Mouse (Mus musculus) thymus, adult 2 months (tissue): ENCODE data around the gene Stoml3. TPM values are rescaled to one million over a fixed set of nuclear protein-coding genes. Genes with fewer than 3 reads are reported as not detected.

Experiments used
- DNase-seq: peaks from one replicate; pipeline ENCODE4 v3.0.0; 2021
- H3K27ac ChIP-seq: fragments of 200-500 bp; 2 replicates; pipeline ENCODE4 v1.5.1; 2012; ENCODE audit warnings: low read length, control low read depth; ENCODE audit not compliant: control insufficient read depth, insufficient read depth
- H3K27me3 ChIP-seq: fragments of 200-500 bp; 2 replicates; pipeline ENCODE4 v1.6.1; 2012; ENCODE audit warnings: mild to moderate bottlenecking, low read length, moderate library complexity, mixed read lengths; ENCODE audit not compliant: control insufficient read depth, insufficient read depth
- H3K36me3 ChIP-seq: fragments of 200-500 bp; 2 replicates; pipeline ENCODE4 v1.6.1; 2012; ENCODE audit warnings: mild to moderate bottlenecking, low read length, moderate library complexity; ENCODE audit not compliant: control insufficient read depth, insufficient read depth
- H3K4me1 ChIP-seq: fragments of 200-500 bp; replicated peaks from 2 replicates; pipeline ENCODE4 v1.6.1; 2012; ENCODE audit warnings: low read length; ENCODE audit not compliant: control insufficient read depth, insufficient read depth
- H3K4me3 ChIP-seq: fragments of 200-500 bp; 2 replicates; pipeline ENCODE4 v1.5.1; 2012; ENCODE audit warnings: mild to moderate bottlenecking, low read length, control low read depth, moderate library complexity; ENCODE audit not compliant: control insufficient read depth, insufficient read depth
- CTCF ChIP-seq: fragments of 200-500 bp; IDR thresholded peaks from 2 replicates; pipeline ENCODE4 v1.5.1; 2012; ENCODE audit warnings: mild to moderate bottlenecking, control low read depth, low read length, moderate library complexity, borderline replicate concordance; ENCODE audit not compliant: control insufficient read depth, poor library complexity, insufficient read depth; ENCODE audit errors: extremely low read depth
- POLR2A ChIP-seq: fragments of 200-500 bp; IDR thresholded peaks from 2 replicates; pipeline ENCODE4 v1.6.1; 2012; ENCODE audit warnings: mild to moderate bottlenecking, low read length, control low read depth, moderate library complexity; ENCODE audit not compliant: control insufficient read depth, poor library complexity, insufficient read depth; ENCODE audit errors: extremely low read depth
- WGBS: fragments of 180-500 bp; shearing (Covaris S2); methylation state at CpG from one replicate; pipeline ENCODE4 v1.1.7; 2018; 5-methylcytosine and 5-hydroxymethylcytosine counted together
- polyA plus RNA-seq: library from polyadenylated mRNA; depleted of rRNA; stranded (reverse); fragments of >200 nt; gene quantifications from 2 replicates; pipeline ENCODE4 v1.2.3, GENCODE M21; 2012; rRNA removed

Stoml3 gene
- polyA plus RNA-seq: 0.16 and 0.27 TPM in 2 replicates

- no peak for DNase-seq
Observed at GRCm38 (mm10) chr3:53488353-53488752, at the start of gene Stoml3. Gene Stoml3, plus strand, starts transcription at chr3:53488653.

GRCm38 (mm10) chr3:53445540-53445939 lies 42.9 kb upstream of the Stoml3 start:
- Histone ChIP-seq H3K4me3 (no peak overlapping the region), H3K4me1 (no peaks in the 10 kb centered on the region), H3K27ac (no peak overlapping the region), H3K36me3 (no peaks in the 10 kb centered on the region), H3K27me3 (no peaks in the 10 kb centered on the region)
- 97% methylated on average over 5 of the region's 5 CpGs for WGBS
- TF ChIP-seq POLR2A (no peak), CTCF (no peak)
- DNase-seq: no peak

More at GRCm38 (mm10) chr3:53488353-53488752, at the start of gene Stoml3:
- H3K36me3 ChIP-seq: no peaks in the 10 kb centered on the region
- TF ChIP-seq POLR2A: no peak
- TF ChIP-seq CTCF: no peak
- WGBS: 93% methylated on average over 6 of the region's 6 CpGs
- H3K27ac ChIP-seq: no peak within 1 kb of the TSS
- H3K27me3 ChIP-seq: no peaks in the 10 kb centered on the region
- H3K4me3 ChIP-seq: no peak within 1 kb of the TSS
- H3K4me1 ChIP-seq: no peaks in the 10 kb centered on the region

- H3K4me3 ChIP-seq: no peak overlapping the region
- H3K4me1 ChIP-seq: no peaks in the 10 kb centered on the region
- no peak for TF ChIP-seq CTCF
- no peak for TF ChIP-seq POLR2A
- 98% methylated on average over 3 of the region's 3 CpGs for WGBS
- peaks cover 8% of the 10 kb centered on the region for H3K36me3 ChIP-seq
- H3K27me3 ChIP-seq: no peaks in the 10 kb centered on the region
- H3K27ac ChIP-seq: no peak overlapping the region
- DNase-seq: no peak
Observed at GRCm38 (mm10) chr3:53446801-53447200, 41.7 kb upstream of the Stoml3 start.

GRCm38 (mm10) chr3:53448208-53448607 lies 40.2 kb upstream of the Stoml3 start:
- 34% methylated on average over 2 of the region's 2 CpGs for WGBS
- Histone ChIP-seq H3K4me1 (no peaks in the 10 kb centered on the region), H3K27me3 (no peaks in the 10 kb centered on the region), H3K4me3 (no peak overlapping the region), H3K36me3 (peaks cover 19% of the 10 kb centered on the region), H3K27ac (no peak overlapping the region)
- no peak for TF ChIP-seq POLR2A
- no peak for TF ChIP-seq CTCF
- peak; percentile 39 for DNase-seq

- TF ChIP-seq CTCF (no peak), POLR2A (no peak)
- Histone ChIP-seq H3K27ac (no peak overlapping the region), H3K36me3 (peaks cover 19% of the 10 kb centered on the region), H3K27me3 (no peaks in the 10 kb centered on the region), H3K4me3 (no peak overlapping the region), H3K4me1 (no peaks in the 10 kb centered on the region)
- WGBS: 95% methylated on average over 11 of the region's 11 CpGs
- no peak for DNase-seq
Observed at GRCm38 (mm10) chr3:53450666-53451065, 37.8 kb upstream of the Stoml3 start.

GRCm38 (mm10) chr3:53452351-53452750 lies 36.1 kb upstream of the Stoml3 start:
- H3K27ac ChIP-seq: no peak overlapping the region
- 92% methylated on average over 10 of the region's 10 CpGs for WGBS
- no peaks in the 10 kb centered on the region for H3K27me3 ChIP-seq
- H3K36me3 ChIP-seq: peaks cover 21% of the 10 kb centered on the region
- TF ChIP-seq CTCF (no peak), POLR2A (no peak)
- DNase-seq: no peak
- H3K4me3 ChIP-seq: no peak overlapping the region
- H3K4me1 ChIP-seq: no peaks in the 10 kb centered on the region

- no peak for DNase-seq
- no peaks in the 10 kb centered on the region for H3K4me1 ChIP-seq
- no peak for TF ChIP-seq POLR2A
- no peak for TF ChIP-seq CTCF
- H3K27me3 ChIP-seq: no peaks in the 10 kb centered on the region
- H3K4me3 ChIP-seq: no peak overlapping the region
- WGBS: 96% methylated on average over 7 of the region's 7 CpGs
- peaks cover 28% of the 10 kb centered on the region for H3K36me3 ChIP-seq
- no peak overlapping the region for H3K27ac ChIP-seq
Observed at GRCm38 (mm10) chr3:53453346-53453745, 35.1 kb upstream of the Stoml3 start.
